Mouse (Mus musculus): ENCODE data around the gene Fah.

GRCm38 (mm10) chr7:84544946-84545345 lies 61.6 kb downstream of the Fah start:
- TF ChIP-seq CTCF (IDR thresholded peaks at IDR 0.05; ENCODE audit: extremely low read depth, insufficient read depth, insufficient read length, insufficient replicate concordance) = no peak
- TF ChIP-seq POLR2A (IDR thresholded peaks at IDR 0.05; ENCODE audit: low read depth, low read length) = no peak

Measured in spleen, adult 2 months (tissue).